Comparison of ENCODE assay signal across 9 mouse cellular contexts in genomic region chr10:5923096-5923495, GRCm38 (mm10). TPM values are rescaled to one million over a fixed set of nuclear protein-coding genes. Genes with fewer than 3 reads are reported as not detected.
DNase-seq lines count a peak whose midpoint lies in the region; ATAC-seq lines count a peak whose summit lies in the region.
"Had no signal": no experiment of that assay in that cellular context is flagged by ENCODE, and none has a peak within 500 bp of the region (broad histone marks: within the 10 kb centered on the region; RNA-seq: fewer than 3 reads in every experiment).

No protein-coding gene starts in this region.

- 13% methylated on average over 9 of the region's 9 CpGs for WGBS in hindbrain, embryonic 13.5 days
- WGBS in neural tube, embryonic 11.5 days = 9% methylated on average over 9 of the region's 9 CpGs

- H3K4me2 ChIP-seq in hindbrain, embryonic 13.5 days = peak overlapping the region; percentile 73; the same call in 1 of the 2 replicates
- no peak overlapping the region for H3K4me2 ChIP-seq in neural tube, embryonic 11.5 days (ENCODE audit: low read depth)

- peaks cover 4% of the 10 kb centered on the region; the same call in 1 of the 2 replicates for H3K36me3 ChIP-seq in hindbrain, embryonic 13.5 days
- H3K36me3 ChIP-seq in neural tube, embryonic 11.5 days (ENCODE audit: control insufficient read depth, insufficient read depth, low read length) = no peaks in the 10 kb centered on the region
- H3K36me3 ChIP-seq: limb, embryonic 12.5 days had no signal

- ATAC-seq in hindbrain, embryonic 13.5 days (ENCODE audit: low FRiP score) = no peak
- no peak for ATAC-seq in neural tube, embryonic 11.5 days (ENCODE audit: insufficient read depth, low FRiP score, low TSS enrichment)

- H3K9ac ChIP-seq in hindbrain, embryonic 13.5 days = no peak overlapping the region
- no peak overlapping the region for H3K9ac ChIP-seq in neural tube, embryonic 11.5 days (ENCODE audit: low read length)

- no peak overlapping the region for H3K27ac ChIP-seq in hindbrain, embryonic 13.5 days
- H3K27ac ChIP-seq in neural tube, embryonic 11.5 days (ENCODE audit: low read depth, low read length) = no peak overlapping the region
- H3K27ac ChIP-seq: limb, embryonic 12.5 days had no signal

- H3K4me1 ChIP-seq in hindbrain, embryonic 13.5 days (replicated peaks) = peaks cover 16% of the 10 kb centered on the region
- H3K4me1 ChIP-seq in neural tube, embryonic 11.5 days (ENCODE audit: control insufficient read depth, insufficient read depth, low read length) = no peaks in the 10 kb centered on the region

- peak overlapping the region; percentile 90; the same call in 1 of the 2 replicates for H3K4me3 ChIP-seq in hindbrain, embryonic 13.5 days
- no peak overlapping the region for H3K4me3 ChIP-seq in neural tube, embryonic 11.5 days (ENCODE audit: low read depth, low read length)

- 0 out of 2 replicates have a peak, but pooled peaks cover 4% of the 10 kb centered on the region for H3K27me3 ChIP-seq in hindbrain, embryonic 13.5 days
- H3K27me3 ChIP-seq in neural tube, embryonic 11.5 days (ENCODE audit: control insufficient read depth, insufficient read depth, low read length) = no peaks in the 10 kb centered on the region

- DNase-seq in frontal cortex, postnatal 10 days (ENCODE audit: low spot score in 2 of 2) = peak; percentile 10 to 22
- no peak for DNase-seq in frontal cortex, postnatal 25 days (ENCODE audit: low spot score in 2 of 2)
- DNase-seq in R1 (ENCODE audit: low read depth, low spot score) = peak; percentile 41
- DNase-seq in neural tube, embryonic 11.5 days (ENCODE audit: low spot score) = peak; percentile 18
- no peak for DNase-seq in thymus, postnatal 25 days
- DNase-seq in yolk sac, embryonic 10.5 days (ENCODE audit: low spot score) = no peak
- DNase-seq in ovary, adult 18-20 months (ENCODE audit: low spot score) = no peak

- no peaks in the 10 kb centered on the region for H3K9me3 ChIP-seq in hindbrain, embryonic 13.5 days
- H3K9me3 ChIP-seq in neural tube, embryonic 11.5 days (ENCODE audit: control insufficient read depth, low read length) = no peaks in the 10 kb centered on the region
- H3K9me3 ChIP-seq: limb, embryonic 12.5 days had no signal

RNA-seq across cellular contexts. Expression of gene Rgs17, which starts 0.9 kb away (rescaled TPM):
- polyA plus RNA-seq in hindbrain, embryonic 13.5 days (2015; fragmentation: Nextera tagmentation; extraction: Ambion mirVana) = 14.7 and 15.9 TPM in 2 replicates
- 2.0 and 3.1 TPM in 2 replicates for polyA plus RNA-seq in neural tube, embryonic 11.5 days (2014; fragmentation: Nextera tagmentation; extraction: Ambion mirVana)

Comparison
In these comparisons a context has a peak if more than half of its experiments do, and no peak if none do; other contexts are left out.
1. DNase-seq: peak in frontal cortex, postnatal 10 days (2 of 2), R1 (single experiment) and neural tube, embryonic 11.5 days (single experiment); none in frontal cortex, postnatal 25 days (0 of 2), thymus, postnatal 25 days (single experiment), yolk sac, embryonic 10.5 days (single experiment) and ovary, adult 18-20 months (single experiment).